ENCODE assay signal across 11 mouse cellular contexts in the genomic region with DNA sequence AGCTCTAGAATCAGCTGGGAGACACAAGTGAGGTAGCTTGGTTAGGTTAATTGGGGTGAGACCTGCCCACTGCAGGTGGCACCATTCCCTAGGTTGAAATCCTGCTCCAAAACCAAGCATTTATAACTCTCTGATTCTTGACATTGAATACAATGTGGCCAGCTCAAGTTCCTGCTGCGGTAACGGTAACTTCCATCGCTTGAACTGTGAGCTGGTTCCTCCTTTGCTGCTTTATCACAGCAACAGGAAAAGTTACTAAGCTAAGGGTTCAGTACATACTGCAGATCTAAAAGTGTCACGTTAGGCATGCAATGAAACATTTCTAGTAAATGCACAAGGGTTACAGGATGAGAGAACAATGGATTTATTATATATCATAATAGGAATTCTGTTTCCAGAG.
"Had no signal": no experiment of that assay in that cellular context is flagged by ENCODE, and none has a peak within 500 bp of the region (broad histone marks: within the 10 kb centered on the region; RNA-seq: fewer than 3 reads in every experiment).

No protein-coding gene starts in this region.

- H3K36me3 ChIP-seq: intestine, embryonic 15.5 days; limb, embryonic 13.5 days; neural tube, embryonic 15.5 days had no signal

- DNase-seq: kidney, adult 18-20 months; kidney, postnatal 10 days; left cerebral cortex, postnatal 4 days; lung, adult 18-20 months; lung, postnatal 36 days; right cerebral cortex, postnatal 4 days; spleen, adult 18-20 months; thymus, postnatal 4 days had no signal

- H3K27me3 ChIP-seq: intestine, embryonic 15.5 days; limb, embryonic 13.5 days; neural tube, embryonic 15.5 days had no signal
